Comparison of ENCODE assay signal across 8 mouse cellular contexts in the genomic region with DNA sequence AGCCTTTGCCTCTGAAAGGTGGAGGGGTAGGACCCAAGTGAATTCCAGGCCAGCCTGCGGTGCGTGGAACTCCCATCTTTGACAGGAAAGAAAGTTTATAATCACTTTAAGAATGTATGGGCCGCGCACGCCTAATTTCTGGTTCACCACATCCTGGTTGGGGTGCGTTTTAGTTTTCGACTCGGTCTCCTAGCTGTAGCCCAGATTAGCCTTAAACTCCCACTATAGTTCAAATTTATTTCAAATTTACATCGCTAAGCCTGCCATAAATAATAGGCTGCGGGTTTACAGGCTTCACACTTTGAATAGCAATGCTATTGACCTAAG. TPM values are rescaled to one million over a fixed set of nuclear protein-coding genes. Genes with fewer than 3 reads are reported as not detected.
DNase-seq lines count a peak whose midpoint lies in the region; ATAC-seq and TF ChIP-seq lines count a peak whose summit lies in the region.

No protein-coding gene starts in this region.

- H3K4me1 ChIP-seq in kidney, embryonic 15.5 days: peaks cover 35% of the 10 kb centered on the region
- H3K4me1 ChIP-seq in bone marrow macrophage, adult 2 months (ENCODE audit: control insufficient read depth, insufficient read depth, low read length): peaks cover 24% of the 10 kb centered on the region
- no peaks in the 10 kb centered on the region for H3K4me1 ChIP-seq in hindbrain, postnatal 0 days (ENCODE audit: insufficient read depth, low read length)
- H3K4me1 ChIP-seq in midbrain, embryonic 14.5 days (ENCODE audit: control insufficient read depth, insufficient read depth, low read length): no peaks in the 10 kb centered on the region

- H3K4me2 ChIP-seq in kidney, embryonic 15.5 days: peak overlapping the region; percentile 90
- peak overlapping the region; percentile 88 for H3K4me2 ChIP-seq in hindbrain, postnatal 0 days (ENCODE audit: low read depth, low read length)
- H3K4me2 ChIP-seq in midbrain, embryonic 14.5 days (ENCODE audit: low read length): peak overlapping the region; percentile 93

- H3K4me3 ChIP-seq in kidney, embryonic 15.5 days (replicated peaks): peak overlapping the region; percentile 69
- H3K4me3 ChIP-seq in bone marrow macrophage, adult 2 months (ENCODE audit: insufficient read depth, low read length): peak overlapping the region; percentile 95
- peak overlapping the region; percentile 65 for H3K4me3 ChIP-seq in hindbrain, postnatal 0 days (ENCODE audit: low read length)
- H3K4me3 ChIP-seq in midbrain, embryonic 14.5 days (replicated peaks; ENCODE audit: low read depth, low read length): peak overlapping the region; percentile 71

- no peaks in the 10 kb centered on the region for H3K27me3 ChIP-seq in kidney, embryonic 15.5 days
- H3K27me3 ChIP-seq in hindbrain, postnatal 0 days (ENCODE audit: insufficient read depth, low read length): no peaks in the 10 kb centered on the region
- H3K27me3 ChIP-seq in midbrain, embryonic 14.5 days (ENCODE audit: control insufficient read depth, insufficient read depth, low read length): no peaks in the 10 kb centered on the region

- no peaks in the 10 kb centered on the region; the same call in 1 of the 2 replicates for H3K9me3 ChIP-seq in kidney, embryonic 15.5 days (replicated peaks)
- H3K9me3 ChIP-seq in hindbrain, postnatal 0 days (ENCODE audit: low read length): no peaks in the 10 kb centered on the region
- H3K9me3 ChIP-seq in midbrain, embryonic 14.5 days (ENCODE audit: control insufficient read depth, low read length): no peaks in the 10 kb centered on the region

- H3K27ac ChIP-seq in kidney, embryonic 15.5 days: peak overlapping the region; percentile 93
- H3K27ac ChIP-seq in bone marrow macrophage, adult 2 months (ENCODE audit: insufficient read depth, low read depth, low read length): no peak overlapping the region; the same call in 1 of the 2 replicates
- no peak overlapping the region for H3K27ac ChIP-seq in hindbrain, postnatal 0 days
- no peak overlapping the region for H3K27ac ChIP-seq in midbrain, embryonic 14.5 days (replicated peaks; ENCODE audit: low read depth, low read length)

- H3K9ac ChIP-seq in kidney, embryonic 15.5 days: peak overlapping the region; percentile 69
- H3K9ac ChIP-seq in hindbrain, postnatal 0 days (replicated peaks; ENCODE audit: low read length): peak overlapping the region; percentile 77
- peak overlapping the region; percentile 72 for H3K9ac ChIP-seq in midbrain, embryonic 14.5 days (replicated peaks; ENCODE audit: low read length)

- DNase-seq in kidney, postnatal 25 days: no peak
- no peak for DNase-seq in hindbrain, postnatal 0 days (ENCODE audit: low spot score)
- no peak for DNase-seq in midbrain, embryonic 14.5 days
- no peak for DNase-seq in right cerebral cortex, postnatal 10 days (ENCODE audit: low spot score in 2 of 2)
- no peak for DNase-seq in kidney, postnatal 14 days
- DNase-seq in right cerebral cortex, adult 2 months (ENCODE audit: low spot score in 2 of 2): no peak

- no peak for TF ChIP-seq CTCF in bone marrow macrophage, adult 2 months (IDR thresholded peaks at IDR 0.05; ENCODE audit: low read depth, low read length)
- no peak for TF ChIP-seq CTCF in hindbrain, postnatal 0 days (IDR thresholded peaks at IDR 0.05; ENCODE audit: low read depth)

- WGBS in kidney, embryonic 15.5 days: 3% methylated on average over 10 of the region's 10 CpGs
- WGBS in hindbrain, postnatal 0 days: 5% methylated on average over 10 of the region's 10 CpGs
- WGBS in midbrain, embryonic 14.5 days: 6% methylated on average over 10 of the region's 10 CpGs

- no peak for TF ChIP-seq POLR2A in bone marrow macrophage, adult 2 months (IDR thresholded peaks at IDR 0.05; ENCODE audit: borderline replicate concordance, low read depth, low read length)

- ATAC-seq in kidney, embryonic 15.5 days (replicated peaks; ENCODE audit: low FRiP score): no peak
- no peak for ATAC-seq in hindbrain, postnatal 0 days
- ATAC-seq in midbrain, embryonic 14.5 days (ENCODE audit: low FRiP score, low TSS enrichment): no peak

- H3K36me3 ChIP-seq in kidney, embryonic 15.5 days: 0 out of 2 replicates have a peak, but pooled peaks cover under 1% of the 10 kb centered on the region
- H3K36me3 ChIP-seq in hindbrain, postnatal 0 days (ENCODE audit: insufficient read depth, low read length): no peaks in the 10 kb centered on the region
- no peaks in the 10 kb centered on the region for H3K36me3 ChIP-seq in midbrain, embryonic 14.5 days (ENCODE audit: control insufficient read depth, insufficient read depth, low read length)

RNA-seq across cellular contexts. Expression of gene Crtap, which starts 0.2 kb away (rescaled TPM):
- 128 and 138 TPM in 2 replicates for polyA plus RNA-seq in kidney, embryonic 15.5 days (2015; fragmentation: Nextera tagmentation; extraction: Ambion mirVana)
- polyA plus RNA-seq in bone marrow macrophage, adult 2 months (2012; ENCODE audit: insufficient read depth, insufficient read length, missing spikeins): 48.4 and 54.5 TPM in 2 replicates
- total RNA-seq in hindbrain, postnatal 0 days (2014; rRNA removed): 22.7 and 24.7 TPM in 2 replicates
- 31.8 and 34.2 TPM in 2 replicates for polyA plus RNA-seq in hindbrain, postnatal 0 days (2015; fragmentation: Nextera tagmentation; extraction: Ambion mirVana)
- polyA plus RNA-seq in midbrain, embryonic 14.5 days (2014; fragmentation: Nextera tagmentation; extraction: Ambion mirVana): 10.7 and 23.8 TPM in 2 replicates

RNA-seq across cellular contexts. Expression of gene Glb1, which starts 10.2 kb away (rescaled TPM):
- polyA plus RNA-seq in kidney, embryonic 15.5 days (2015; fragmentation: Nextera tagmentation; extraction: Ambion mirVana): 54.0 and 58.4 TPM in 2 replicates
- polyA plus RNA-seq in bone marrow macrophage, adult 2 months (2012; ENCODE audit: insufficient read depth, insufficient read length, missing spikeins): 63.7 and 74.4 TPM in 2 replicates
- total RNA-seq in hindbrain, postnatal 0 days (2014; rRNA removed): 37.5 and 41.9 TPM in 2 replicates
- 35.7 and 36.2 TPM in 2 replicates for polyA plus RNA-seq in hindbrain, postnatal 0 days (2015; fragmentation: Nextera tagmentation; extraction: Ambion mirVana)
- polyA plus RNA-seq in midbrain, embryonic 14.5 days (2014; fragmentation: Nextera tagmentation; extraction: Ambion mirVana): 22.9 and 27.9 TPM in 2 replicates

RNA-seq across cellular contexts. Expression of gene Tmppe, which starts 10.2 kb away (rescaled TPM):
- polyA plus RNA-seq in kidney, embryonic 15.5 days (2015; fragmentation: Nextera tagmentation; extraction: Ambion mirVana): 11.0 and 12.5 TPM in 2 replicates
- polyA plus RNA-seq in bone marrow macrophage, adult 2 months (2012; ENCODE audit: insufficient read depth, insufficient read length, missing spikeins): 4.9 and 6.7 TPM in 2 replicates
- total RNA-seq in hindbrain, postnatal 0 days (2014; rRNA removed): 6.1 and 9.4 TPM in 2 replicates
- 5.9 and 7.1 TPM in 2 replicates for polyA plus RNA-seq in hindbrain, postnatal 0 days (2015; fragmentation: Nextera tagmentation; extraction: Ambion mirVana)
- 3.5 and 4.1 TPM in 2 replicates for polyA plus RNA-seq in midbrain, embryonic 14.5 days (2014; fragmentation: Nextera tagmentation; extraction: Ambion mirVana)
